Mouse (Mus musculus) midbrain, embryonic 10.5 days (tissue): ENCODE results near the gene Fbp2. TPM values are rescaled to one million over a fixed set of nuclear protein-coding genes. Genes with fewer than 3 reads are reported as not detected.
"Not testable (repeated sequence)": the region's sequence is repeated elsewhere in the genome, so short reads cannot be mapped to it uniquely, and the experiment has no call there.

Experiments
- DNase-seq: peaks from one replicate; pipeline ENCODE4 v3.0.0-alpha.2; 2017; ENCODE audit warnings: low spot score
- H3K27ac ChIP-seq: fragments of 300-500 bp; sonication (generic); replicated peaks from 2 replicates; pipeline ENCODE4 v1.5.1; 2016; ENCODE audit warnings: mild to moderate bottlenecking
- H3K27me3 ChIP-seq: fragments of 300-500 bp; sonication (generic); 2 replicates; pipeline ENCODE4 v1.6.1; 2016; ENCODE audit warnings: low read depth, mild to moderate bottlenecking; ENCODE audit not compliant: poor library complexity, severe bottlenecking
- H3K36me3 ChIP-seq: fragments of 300-500 bp; sonication (generic); 2 replicates; pipeline ENCODE4 v1.6.1; 2016; ENCODE audit warnings: mild to moderate bottlenecking, moderate library complexity
- H3K4me1 ChIP-seq: fragments of 300-500 bp; sonication (generic); 2 replicates; pipeline ENCODE4 v1.6.1; 2016
- H3K4me3 ChIP-seq: fragments of 300-500 bp; sonication (generic); 2 replicates; pipeline ENCODE4 v1.5.1; 2016; ENCODE audit warnings: mild to moderate bottlenecking, moderate library complexity
- H3K9me3 ChIP-seq: fragments of 300-500 bp; sonication (generic); replicated peaks from 2 replicates; pipeline ENCODE4 v1.6.1; 2016; ENCODE audit warnings: mild to moderate bottlenecking
- WGBS: fragments of 180-500 bp; shearing (Covaris S2); methylation state at CpG from one replicate; pipeline ENCODE4 v1.1.7; 2016; 5-methylcytosine and 5-hydroxymethylcytosine counted together
- polyA plus RNA-seq: library from polyadenylated mRNA; unstranded; fragments of >200 nt; fragmentation: Nextera tagmentation; extraction: Ambion mirVana; gene quantifications from 2 replicates; pipeline ENCODE4 v1.2.1, GENCODE M21; 2016

Gene Fbp2
- polyA plus RNA-seq, 1 experiment from 2014 or later: not detected

DNA sequence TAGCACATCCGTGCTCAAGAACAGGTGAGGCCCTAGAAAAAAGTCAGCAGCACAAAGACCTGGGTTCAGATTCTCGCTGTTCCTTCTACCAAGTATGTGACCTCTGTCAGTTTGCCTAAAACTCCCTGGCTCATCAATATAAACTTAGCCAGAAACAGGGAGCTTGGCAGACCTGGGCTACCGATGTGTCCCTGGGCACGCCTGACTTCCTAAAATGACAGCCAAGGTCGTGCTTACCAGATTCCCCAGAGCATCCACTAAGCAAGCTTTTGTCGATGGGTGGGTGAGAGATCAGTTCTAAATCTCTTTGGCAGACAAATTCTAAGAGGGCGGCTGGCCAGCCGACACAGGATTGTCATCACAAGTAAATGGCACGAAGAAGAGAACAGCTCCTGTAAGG, 23.1 kb upstream of the Fbp2 start:
- H3K27me3 ChIP-seq: peaks cover 21% of the 10 kb centered on the region
- DNase-seq: no peak
- no peaks in the 10 kb centered on the region for H3K9me3 ChIP-seq
- no peak overlapping the region for H3K27ac ChIP-seq
- 88% methylated on average over 9 of the region's 9 CpGs for WGBS
- peaks cover 9% of the 10 kb centered on the region for H3K4me1 ChIP-seq
- no peak overlapping the region for H3K4me3 ChIP-seq
- H3K36me3 ChIP-seq: no peaks in the 10 kb centered on the region

DNA sequence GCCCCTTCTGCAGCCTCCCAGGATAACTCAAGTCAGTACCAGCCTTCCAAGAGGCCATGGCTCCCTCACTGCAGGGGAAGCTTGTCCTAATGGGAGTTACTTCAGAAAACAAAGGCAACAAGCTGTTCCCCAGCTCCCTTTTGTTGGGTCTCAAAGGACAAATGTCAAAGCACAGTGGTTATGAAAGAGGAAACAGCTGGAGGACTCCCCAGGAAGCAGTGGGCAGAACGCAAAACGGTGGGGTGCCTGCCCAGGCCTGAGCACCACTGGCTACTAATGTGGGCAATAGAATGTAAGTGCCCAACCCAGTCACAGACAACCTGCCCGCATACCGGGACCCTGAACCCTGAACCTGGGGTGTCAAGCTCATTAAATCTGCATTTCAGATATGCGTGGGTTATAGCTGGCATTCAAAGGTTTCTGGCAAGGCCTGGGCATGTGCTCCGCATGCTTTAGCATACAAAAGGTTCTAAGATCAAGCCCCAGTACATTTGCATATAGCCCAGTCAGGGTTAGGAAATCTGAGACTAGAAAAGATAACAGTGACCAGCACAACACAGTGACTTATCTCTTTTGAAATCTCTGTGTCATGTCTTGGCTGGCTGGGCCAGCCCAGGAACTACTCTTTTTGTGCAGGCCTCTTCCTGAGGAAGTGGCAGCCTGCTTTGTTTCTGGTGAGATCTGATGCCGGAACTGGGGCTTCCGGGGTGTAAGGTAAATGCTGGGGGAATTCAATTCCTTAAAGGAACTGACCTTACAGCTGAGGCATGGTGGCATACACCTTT, 21.8 kb upstream of the Fbp2 start:
- H3K4me1 ChIP-seq: peaks cover 9% of the 10 kb centered on the region
- WGBS: 29% methylated on average over 8 of the region's 8 CpGs
- H3K27me3 ChIP-seq: 0 out of 2 replicates have a peak, but pooled peaks cover 16% of the 10 kb centered on the region
- H3K27ac ChIP-seq: 0 out of 2 replicates have a peak overlapping the region, but pooled peaks have one; percentile 30
- no peaks in the 10 kb centered on the region for H3K36me3 ChIP-seq
- H3K9me3 ChIP-seq: no peaks in the 10 kb centered on the region
- DNase-seq: no peak
- H3K4me3 ChIP-seq: no peak overlapping the region

DNA sequence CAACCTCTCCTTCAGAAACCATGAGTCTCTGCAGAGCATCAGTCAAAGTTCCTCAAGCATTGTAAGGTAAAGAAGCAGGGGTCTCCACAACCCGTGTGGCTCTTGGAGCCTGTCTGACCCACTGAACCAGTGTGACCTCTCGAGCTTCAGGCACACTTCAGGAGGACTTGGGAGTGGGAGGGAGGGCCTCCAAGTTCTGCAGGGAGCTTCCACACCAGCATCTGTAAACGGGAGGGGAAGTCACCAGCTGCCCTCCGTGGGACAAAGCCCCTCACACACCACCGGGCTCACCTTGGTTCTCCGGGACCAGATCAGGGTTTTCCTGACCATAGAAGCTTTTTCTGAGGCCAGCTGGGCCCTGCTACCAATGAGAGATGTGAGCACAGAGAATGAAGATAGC, 21.2 kb upstream of the Fbp2 start:
- Histone ChIP-seq H3K4me1 (peaks cover 9% of the 10 kb centered on the region), H3K27ac (0 out of 2 replicates have a peak overlapping the region, but pooled peaks have one; percentile 30), H3K27me3 (0 out of 2 replicates have a peak, but pooled peaks cover 16% of the 10 kb centered on the region), H3K36me3 (no peaks in the 10 kb centered on the region), H3K9me3 (no peaks in the 10 kb centered on the region), H3K4me3 (no peak overlapping the region)
- DNase-seq: no peak
- WGBS: 35% methylated on average over 6 of the region's 6 CpGs

DNA sequence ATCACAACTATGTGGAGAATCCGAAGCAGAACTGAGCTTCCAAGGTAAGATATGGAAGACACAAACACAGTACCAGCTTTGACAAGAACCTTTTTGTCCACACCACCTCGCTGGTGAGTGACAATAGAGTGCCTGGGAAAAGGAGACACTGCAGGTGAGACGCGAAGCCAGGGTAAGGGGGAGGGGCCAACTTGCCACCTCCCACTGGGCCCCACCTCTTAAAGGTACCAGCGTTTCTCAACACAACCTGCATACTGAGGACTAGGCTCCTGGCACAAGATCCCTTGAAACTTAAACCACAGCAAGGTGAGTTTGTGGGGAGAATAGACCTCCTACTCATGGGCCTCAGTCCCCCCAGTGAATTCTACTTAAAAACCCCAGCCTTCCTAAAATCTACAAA, 19.0 kb upstream of the Fbp2 start:
- Histone ChIP-seq H3K4me1 (peaks cover 9% of the 10 kb centered on the region), H3K27ac (no peak overlapping the region), H3K27me3 (0 out of 2 replicates have a peak, but pooled peaks cover 16% of the 10 kb centered on the region), H3K9me3 (no peaks in the 10 kb centered on the region), H3K4me3 (no peak overlapping the region), H3K36me3 (no peaks in the 10 kb centered on the region)
- 10% methylated on average over 5 of the region's 5 CpGs for WGBS
- no peak for DNase-seq

- no peak for DNase-seq
- 71% methylated on average over 1 of the region's 1 CpGs for WGBS
- H3K9me3 ChIP-seq: no peaks in the 10 kb centered on the region
Observed at GRCm38 (mm10) chr13:62876111-62876510, 17.9 kb upstream of the Fbp2 start.

GRCm38 (mm10) chr13:62872252-62872651, 14.0 kb upstream of the Fbp2 start:
- Histone ChIP-seq H3K36me3 (no peaks in the 10 kb centered on the region), H3K4me3 (no peak overlapping the region), H3K27ac (no peak overlapping the region), H3K27me3 (0 out of 2 replicates have a peak, but pooled peaks cover 5% of the 10 kb centered on the region), H3K4me1 (no peaks in the 10 kb centered on the region), H3K9me3 (no peaks in the 10 kb centered on the region)
- 77% methylated on average over 3 of the region's 3 CpGs for WGBS
- DNase-seq: no peak

More at GRCm38 (mm10) chr13:62876111-62876510, 17.9 kb upstream of the Fbp2 start:
- 0 out of 2 replicates have a peak, but pooled peaks cover 16% of the 10 kb centered on the region for H3K27me3 ChIP-seq
- H3K27ac ChIP-seq: no peak overlapping the region
- no peak overlapping the region for H3K4me3 ChIP-seq
- H3K36me3 ChIP-seq: no peaks in the 10 kb centered on the region
- H3K4me1 ChIP-seq: peaks cover 9% of the 10 kb centered on the region

DNA sequence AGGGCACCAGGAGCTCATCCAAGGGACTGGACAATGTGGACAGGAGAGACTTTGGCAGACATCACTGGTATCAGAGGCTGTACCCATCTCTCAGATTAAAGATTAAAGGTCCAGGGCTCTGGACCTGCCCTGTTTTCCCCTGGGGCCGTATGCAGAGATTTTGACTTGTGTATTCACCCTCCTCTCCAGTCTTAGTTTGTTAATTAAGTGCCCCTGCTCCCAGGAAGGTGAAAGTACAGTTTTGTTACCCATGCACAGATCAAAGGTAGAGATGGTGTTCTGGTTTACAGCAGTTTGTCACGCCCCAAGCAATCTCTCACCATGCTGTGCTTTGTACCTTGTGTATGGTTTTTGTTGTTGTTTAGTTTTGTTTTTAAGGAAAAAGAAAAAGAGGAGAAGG, 12.4 kb upstream of the Fbp2 start:
- no peak overlapping the region for H3K4me3 ChIP-seq
- WGBS: 85% methylated on average over 2 of the region's 2 CpGs

DNA sequence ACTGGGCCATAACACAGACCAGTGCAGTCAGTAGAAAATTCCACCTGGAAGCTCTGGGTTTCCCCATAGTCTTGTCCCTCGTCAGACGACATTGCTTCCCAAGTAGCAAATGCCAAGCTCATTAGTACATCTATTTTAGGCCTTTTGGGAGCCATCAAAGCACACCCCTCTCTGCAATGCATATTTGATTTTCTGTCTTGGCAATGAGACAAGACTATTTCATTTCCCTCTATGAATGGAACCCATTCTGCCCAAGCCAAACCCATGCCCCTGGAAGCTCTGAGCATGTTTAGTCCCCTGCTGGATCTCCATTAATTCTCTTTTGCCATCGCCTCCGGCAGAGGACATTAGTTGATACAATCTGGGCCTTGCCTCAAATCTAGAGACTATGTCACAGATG, 8.6 kb upstream of the Fbp2 start:
- Histone ChIP-seq H3K27ac (no peak overlapping the region), H3K4me1 (peaks cover 8% of the 10 kb centered on the region), H3K27me3 (no peaks in the 10 kb centered on the region), H3K36me3 (no peaks in the 10 kb centered on the region), H3K4me3 (no peak overlapping the region), H3K9me3 (no peaks in the 10 kb centered on the region)
- 93% methylated on average over 4 of the region's 4 CpGs for WGBS
- no peak for DNase-seq

More for the DNA sequence above, 12.4 kb upstream of the Fbp2 start:
- Histone ChIP-seq H3K9me3 (no peaks in the 10 kb centered on the region), H3K27ac (no peak overlapping the region), H3K36me3 (no peaks in the 10 kb centered on the region), H3K4me1 (no peaks in the 10 kb centered on the region), H3K27me3 (no peaks in the 10 kb centered on the region)
- no peak for DNase-seq

DNA sequence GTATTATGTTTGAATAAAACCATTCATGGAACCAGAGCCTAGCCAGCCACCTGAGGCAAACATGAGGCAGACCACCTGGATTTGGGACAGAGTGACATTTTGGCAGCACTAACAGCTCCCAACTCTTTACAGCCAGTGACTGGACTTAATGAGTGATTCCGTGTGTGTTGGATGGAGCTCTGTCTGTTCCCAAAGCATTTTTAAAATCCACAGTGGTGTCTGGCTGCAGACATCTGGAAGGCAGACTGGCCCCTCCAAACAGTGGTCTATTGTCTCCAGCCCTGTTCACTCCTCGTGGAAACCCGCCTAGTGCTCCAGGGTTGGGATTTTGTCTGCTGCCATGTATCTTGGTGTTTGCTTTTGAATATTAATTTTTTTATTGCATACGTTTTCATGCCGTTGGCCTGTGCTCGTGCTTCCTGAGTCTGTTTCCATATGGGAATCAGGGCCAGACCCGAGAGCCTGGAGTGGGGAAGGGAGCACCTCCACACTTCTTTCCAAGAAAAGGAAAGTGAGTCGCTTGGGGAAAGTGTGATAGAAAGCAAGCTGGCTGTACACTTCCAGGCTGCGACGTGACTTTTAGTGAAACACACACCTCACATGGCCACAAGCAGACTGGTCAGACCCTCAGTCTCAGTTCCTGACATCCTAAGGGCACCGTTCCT, 7.6 kb upstream of the Fbp2 start:
- Histone ChIP-seq H3K4me3 (no peak overlapping the region), H3K27me3 (no peaks in the 10 kb centered on the region), H3K9me3 (no peaks in the 10 kb centered on the region), H3K36me3 (no peaks in the 10 kb centered on the region), H3K4me1 (peaks cover 8% of the 10 kb centered on the region), H3K27ac (no peak overlapping the region)
- DNase-seq: no peak
- 83% methylated on average over 11 of the region's 11 CpGs for WGBS

- WGBS: 63% methylated on average over 6 of the region's 6 CpGs
Observed at GRCm38 (mm10) chr13:62863771-62864170, 5.5 kb upstream of the Fbp2 start.

GRCm38 (mm10) chr13:62862875-62863274, 4.7 kb upstream of the Fbp2 start:
- Histone ChIP-seq H3K27me3 (no peaks in the 10 kb centered on the region), H3K4me3 (no peak overlapping the region), H3K4me1 (peaks cover 8% of the 10 kb centered on the region), H3K9me3 (no peaks in the 10 kb centered on the region), H3K27ac (no peak overlapping the region), H3K36me3 (no peaks in the 10 kb centered on the region)
- WGBS: 88% methylated on average over 3 of the region's 3 CpGs
- no peak for DNase-seq

More at GRCm38 (mm10) chr13:62863771-62864170, 5.5 kb upstream of the Fbp2 start:
- no peak for DNase-seq
- Histone ChIP-seq H3K27me3 (no peaks in the 10 kb centered on the region), H3K9me3 (no peaks in the 10 kb centered on the region), H3K4me3 (no peak overlapping the region), H3K27ac (no peak overlapping the region), H3K36me3 (no peaks in the 10 kb centered on the region), H3K4me1 (peaks cover 8% of the 10 kb centered on the region)

DNA sequence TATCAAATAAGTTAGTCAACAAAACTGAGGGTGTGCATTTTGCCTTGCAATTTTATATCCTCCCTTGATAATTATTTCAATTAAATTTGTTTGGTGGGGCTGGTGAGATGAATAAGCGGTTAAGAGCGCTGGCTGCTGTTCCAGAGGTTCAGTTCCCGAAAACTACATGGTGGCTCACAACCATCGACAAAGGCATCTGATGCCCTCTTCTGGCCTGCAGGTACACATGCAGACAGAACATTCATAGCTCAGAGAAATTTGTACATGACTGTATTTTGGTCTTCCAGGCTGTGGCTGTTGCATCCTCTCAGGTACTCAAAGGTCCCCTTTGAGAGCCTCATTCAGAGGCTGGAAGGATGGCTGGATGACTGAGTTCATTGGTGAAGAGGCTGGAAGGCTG, 1.8 kb upstream of the Fbp2 start:
- Histone ChIP-seq H3K36me3 (no peaks in the 10 kb centered on the region), H3K4me1 (peaks cover 8% of the 10 kb centered on the region), H3K27me3 (no peaks in the 10 kb centered on the region), H3K9me3 (no peaks in the 10 kb centered on the region), H3K27ac (no peak overlapping the region), H3K4me3 (no peak overlapping the region)
- 86% methylated on average over 4 of the region's 4 CpGs for WGBS
- no peak for DNase-seq

DNA sequence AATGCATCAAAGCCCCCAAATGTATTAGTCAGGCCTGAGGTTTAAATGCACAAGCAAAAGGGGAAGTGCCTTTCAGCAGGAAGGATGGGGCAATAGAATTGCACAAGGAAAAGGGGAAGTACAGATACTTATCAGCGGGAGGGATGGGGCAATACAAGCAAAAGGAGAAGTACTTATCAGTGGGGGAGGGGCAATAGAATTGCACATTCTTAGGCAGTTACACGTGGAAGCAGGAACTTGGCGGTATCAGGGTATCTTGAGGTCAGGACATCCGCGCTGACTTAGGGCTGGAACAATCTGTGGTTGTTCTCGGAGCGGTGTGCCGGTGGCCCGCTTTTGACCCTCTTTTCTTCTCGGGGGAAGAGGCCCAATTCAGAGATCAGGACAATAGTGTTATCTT, 1.0 kb upstream of the Fbp2 start:
- H3K36me3 ChIP-seq, H3K27ac ChIP-seq, H3K4me3 ChIP-seq, DNase-seq, H3K4me1 ChIP-seq, H3K9me3 ChIP-seq, H3K27me3 ChIP-seq: not testable (repeated sequence)
- WGBS: 87% methylated on average over 10 of the region's 10 CpGs
